Mouse (Mus musculus) cerebellum, adult 2 months (tissue): Measurements from ENCODE around the gene Eif2b1.

Experiments
- CTCF ChIP-seq: fragments of 200-500 bp; IDR thresholded peaks from 2 replicates; pipeline ENCODE4 v1.5.1; 2011; ENCODE audit warnings: low read depth, mild to moderate bottlenecking, control low read depth, low read length, moderate library complexity, borderline replicate concordance; ENCODE audit not compliant: insufficient read depth
- POLR2A ChIP-seq: fragments of 200-500 bp; IDR thresholded peaks from 2 replicates; pipeline ENCODE4 v1.6.1; 2011; ENCODE audit warnings: low read length, control low read depth, borderline replicate concordance; ENCODE audit not compliant: insufficient read depth

- TF ChIP-seq POLR2A (no peak), CTCF (no peak)
These were observed 23.8 kb downstream of the Eif2b1 start for GRCm38 (mm10) chr5:124555145-124555544.
